Mouse (Mus musculus) C2C12 (cell line): Measurements from ENCODE around the gene Prkce.

Experiments
- CEBPB ChIP-seq: IDR thresholded peaks from one replicate; pipeline ENCODE4 v1.6.1; 2011; ENCODE audit warnings: low read depth, mild to moderate bottlenecking, control low read depth, moderate library complexity
- CTCF ChIP-seq: IDR thresholded peaks from one replicate; pipeline ENCODE4 v1.5.1; 2011; ENCODE audit not compliant: control insufficient read depth, insufficient read depth, insufficient read length
- FOSL1 ChIP-seq: IDR thresholded peaks from one replicate; pipeline ENCODE4 v1.8.0; 2011; ENCODE audit warnings: mild to moderate bottlenecking, low read length; ENCODE audit not compliant: poor library complexity, insufficient read depth, severe bottlenecking
- MAX ChIP-seq: IDR thresholded peaks from one replicate; pipeline ENCODE4 v1.6.1; 2011; ENCODE audit warnings: mild to moderate bottlenecking, control low read depth
- MYOD1 ChIP-seq: IDR thresholded peaks from one replicate; pipeline ENCODE4 v1.6.1; 2011; ENCODE audit warnings: low read depth; ENCODE audit not compliant: control insufficient read depth, insufficient read length
- MYOG ChIP-seq: IDR thresholded peaks from one replicate; pipeline ENCODE4 v1.6.1; 2011; ENCODE audit not compliant: control insufficient read depth, insufficient read length; ENCODE audit errors: extremely low read depth
- USF1 ChIP-seq: IDR thresholded peaks from one replicate; pipeline ENCODE4 v1.6.1; 2011; ENCODE audit warnings: low read depth, mild to moderate bottlenecking, control low read depth, moderate library complexity

DNA sequence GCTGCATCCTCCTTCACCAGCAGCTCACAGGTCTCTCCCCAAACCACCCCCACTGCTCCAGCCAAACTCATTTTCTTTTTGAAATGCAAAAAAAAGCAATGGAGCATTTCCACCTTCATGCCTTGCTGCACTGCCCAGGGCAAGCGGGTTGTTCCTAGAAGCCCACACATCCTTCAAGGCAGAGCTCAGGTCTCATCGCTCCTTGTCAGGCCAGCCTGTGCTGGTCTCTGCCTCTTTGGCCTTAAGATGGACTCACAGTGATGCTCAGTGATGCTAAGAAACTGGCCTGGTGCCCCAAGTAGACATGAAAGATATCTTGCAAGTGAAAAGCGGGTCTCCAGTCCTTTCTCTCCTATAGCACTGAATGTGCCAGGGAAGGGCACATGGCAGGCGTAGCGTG, 149.2 kb downstream of the Prkce start:
- TF ChIP-seq USF1 (no peak), CTCF (no peak), MYOD1 (no peak), CEBPB (no peak), MYOG (no peak), MAX (no peak), FOSL1 (no peak)
